Mouse (Mus musculus) bone marrow, adult 2 months (tissue): ENCODE data around the gene Irgm2.

ENCODE experiments used
- CTCF ChIP-seq: fragments of 200-500 bp; IDR thresholded peaks from 2 replicates; pipeline ENCODE4 v1.5.1; 2011; ENCODE audit warnings: low read length, control low read depth; ENCODE audit not compliant: control insufficient read depth, insufficient read depth
- POLR2A ChIP-seq: fragments of 200-500 bp; IDR thresholded peaks from 2 replicates; pipeline ENCODE4 v1.6.1; 2011; ENCODE audit warnings: low read depth, mild to moderate bottlenecking, control low read depth, low read length, borderline replicate concordance; ENCODE audit not compliant: control insufficient read depth

DNA sequence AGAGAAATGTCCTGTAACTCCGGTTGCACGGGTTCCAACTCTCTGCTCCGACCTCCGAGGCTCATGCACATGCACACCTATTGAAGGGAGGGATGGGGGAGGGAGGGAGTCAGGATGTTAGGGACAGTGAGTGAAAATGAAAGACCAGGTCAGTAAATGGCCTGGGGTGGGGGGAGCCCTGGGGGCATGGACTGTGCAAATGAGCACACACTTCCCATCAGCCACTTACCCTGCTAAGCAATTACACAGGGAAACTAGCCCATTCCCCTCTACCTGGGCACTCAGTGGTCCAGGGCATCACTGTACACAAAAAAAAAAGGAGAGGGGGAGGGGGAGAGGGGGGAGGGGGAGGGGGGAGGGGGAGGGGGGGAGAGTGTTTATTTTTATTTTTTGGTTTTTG lies 755 bp upstream of the Irgm2 start:
- TF ChIP-seq CTCF (no peak), POLR2A (no peak)
